Mouse (Mus musculus): ENCODE data around the gene Cfap57.
A peak's percentile ranks its signal among the peaks of the same experiment; 100 is the strongest.

Cfap57 gene

GRCm38 (mm10) chr4:118620279-118620966, at the start of gene Cfap57, which contains the start of gene Ebna1bp2:
Gene Cfap57, minus strand, starts transcription at chr4:118620777.
Gene Ebna1bp2, plus strand, starts transcription at chr4:118620799.
- DNase-seq (ENCODE audit: low spot score in 2 of 2): peak; percentile 86 to 93

GRCm38 (mm10) chr4:118658652-118659051, 38.1 kb upstream of the Cfap57 start, which contains the start of gene Olfr62:
Gene Olfr62, plus strand, starts transcription at chr4:118658952.
- DNase-seq (ENCODE audit: low spot score in 2 of 2): no peak

- no peak for DNase-seq (ENCODE audit: low spot score in 2 of 2)
Measured at GRCm38 (mm10) chr4:118645234-118645633, 24.7 kb upstream of the Cfap57 start.

GRCm38 (mm10) chr4:118642346-118643190, 22.0 kb upstream of the Cfap57 start:
- DNase-seq (ENCODE audit: low spot score in 2 of 2): no peak

GRCm38 (mm10) chr4:118630261-118630660, 9.7 kb upstream of the Cfap57 start:
- no peak for DNase-seq (ENCODE audit: low spot score in 2 of 2)

GRCm38 (mm10) chr4:118621781-118622180, 1.2 kb upstream of the Cfap57 start:
- no peak for DNase-seq (ENCODE audit: low spot score in 2 of 2)

- no peak for DNase-seq (ENCODE audit: low spot score in 2 of 2)
Measured at GRCm38 (mm10) chr4:118620967-118621320, 367 bp upstream of the Cfap57 start.

- DNase-seq (ENCODE audit: low spot score in 2 of 2): no peak
Measured at GRCm38 (mm10) chr4:118615412-118615811, 5.2 kb downstream of the Cfap57 start.

GRCm38 (mm10) chr4:118612619-118613018, 8.0 kb downstream of the Cfap57 start:
- DNase-seq (ENCODE audit: low spot score in 2 of 2): no peak

- no peak for DNase-seq (ENCODE audit: low spot score in 2 of 2)
Measured at GRCm38 (mm10) chr4:118609836-118610235, 10.7 kb downstream of the Cfap57 start.

- DNase-seq (ENCODE audit: low spot score in 2 of 2): no peak
Measured at GRCm38 (mm10) chr4:118604065-118604464, 16.5 kb downstream of the Cfap57 start.

GRCm38 (mm10) chr4:118589733-118590130, 30.8 kb downstream of the Cfap57 start:
- DNase-seq (ENCODE audit: low spot score in 2 of 2): no peak

- no peak for DNase-seq (ENCODE audit: low spot score in 2 of 2)
Measured at GRCm38 (mm10) chr4:118589053-118589732, 31.4 kb downstream of the Cfap57 start.

GRCm38 (mm10) chr4:118582629-118583028, 37.9 kb downstream of the Cfap57 start:
- DNase-seq (ENCODE audit: low spot score in 2 of 2): no peak

GRCm38 (mm10) chr4:118581508-118581907, 39.1 kb downstream of the Cfap57 start:
- no peak for DNase-seq (ENCODE audit: low spot score in 2 of 2)

- DNase-seq (ENCODE audit: low spot score in 2 of 2): no peak
Measured at GRCm38 (mm10) chr4:118579313-118579712, 41.3 kb downstream of the Cfap57 start.

- peak; percentile 79 to 80 for DNase-seq (ENCODE audit: low spot score in 2 of 2)
Measured at GRCm38 (mm10) chr4:118576097-118576496, 44.5 kb downstream of the Cfap57 start.

- peak; percentile 71 to 80 for DNase-seq (ENCODE audit: low spot score in 2 of 2)
Measured at GRCm38 (mm10) chr4:118571441-118571840, 49.1 kb downstream of the Cfap57 start.

GRCm38 (mm10) chr4:118569320-118569719, 51.3 kb downstream of the Cfap57 start:
- no peak for DNase-seq (ENCODE audit: low spot score in 2 of 2)

- DNase-seq (ENCODE audit: low spot score in 2 of 2): no peak
Measured at GRCm38 (mm10) chr4:118568709-118569108, 51.9 kb downstream of the Cfap57 start.

- no peak for DNase-seq (ENCODE audit: low spot score in 2 of 2)
Measured at GRCm38 (mm10) chr4:118566161-118566676, 54.4 kb downstream of the Cfap57 start.

GRCm38 (mm10) chr4:118564926-118565279, 55.7 kb downstream of the Cfap57 start:
- DNase-seq (ENCODE audit: low spot score in 2 of 2): no peak

All from right cerebral cortex, postnatal 36 days (tissue).